Mouse (Mus musculus) embryo, embryonic 11 days (tissue): Measurements from ENCODE around the gene Zdhhc13.

Source experiments
- DNase-seq: peaks from one replicate; pipeline ENCODE4 v3.0.0-alpha.2; 2015

Gene Zdhhc13

DNA sequence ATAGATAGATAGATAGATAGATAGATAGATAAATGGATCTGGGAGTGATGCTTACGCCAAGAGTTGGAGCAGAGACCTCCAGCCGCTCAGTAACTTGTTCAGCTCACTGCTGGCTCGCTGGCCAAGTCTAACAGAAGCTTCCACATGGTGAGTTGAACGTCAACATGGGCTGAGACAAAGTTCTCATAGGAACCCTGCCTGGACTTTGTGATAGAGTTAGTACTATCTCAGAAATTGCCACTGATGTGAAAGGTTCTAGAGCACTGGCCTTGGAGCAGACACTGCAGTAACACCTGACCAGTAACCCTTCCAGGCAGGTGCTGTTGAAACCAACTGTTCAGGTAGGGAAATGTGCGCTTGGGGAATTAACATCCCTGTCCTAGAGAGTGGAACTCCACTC is 54.7 kb downstream of the Zdhhc13 start:
- DNase-seq = no peak

DNA sequence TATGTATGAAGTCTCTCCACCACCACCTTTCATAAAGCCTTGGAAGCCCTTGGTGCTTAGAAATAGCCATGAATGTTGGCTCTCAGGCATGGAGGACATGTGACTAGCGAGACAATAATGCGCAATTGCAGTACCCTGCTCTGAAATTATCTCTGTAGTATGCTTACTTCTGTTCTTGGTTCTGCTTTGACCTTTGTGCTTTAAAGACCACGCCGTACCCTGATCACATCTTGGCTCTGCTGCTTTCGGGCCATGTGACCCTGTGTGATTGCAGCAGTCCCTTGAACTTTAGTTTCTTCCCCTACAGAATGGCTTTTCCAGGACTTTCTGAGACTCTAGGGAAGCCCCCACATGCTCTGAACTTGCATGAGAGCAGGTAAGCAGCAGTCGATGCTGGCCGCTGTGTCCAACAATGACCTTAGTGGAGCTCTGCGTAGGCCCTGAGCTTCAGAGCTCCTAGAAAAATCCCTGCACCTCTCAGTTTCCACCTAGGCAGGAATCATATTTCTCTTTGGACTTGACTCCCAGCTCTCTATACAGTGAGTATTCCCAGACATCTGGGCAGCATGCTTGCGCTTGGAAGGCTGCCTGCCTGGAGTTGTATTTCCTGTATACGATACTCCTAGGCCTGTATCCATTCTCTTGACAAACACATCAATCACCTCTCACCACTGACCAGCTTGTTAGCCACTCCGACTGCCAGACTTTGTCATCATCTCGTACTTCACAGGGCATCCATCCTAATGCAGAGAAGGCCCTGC is 56.6 kb downstream of the Zdhhc13 start:
- peak; percentile 31 for DNase-seq

DNA sequence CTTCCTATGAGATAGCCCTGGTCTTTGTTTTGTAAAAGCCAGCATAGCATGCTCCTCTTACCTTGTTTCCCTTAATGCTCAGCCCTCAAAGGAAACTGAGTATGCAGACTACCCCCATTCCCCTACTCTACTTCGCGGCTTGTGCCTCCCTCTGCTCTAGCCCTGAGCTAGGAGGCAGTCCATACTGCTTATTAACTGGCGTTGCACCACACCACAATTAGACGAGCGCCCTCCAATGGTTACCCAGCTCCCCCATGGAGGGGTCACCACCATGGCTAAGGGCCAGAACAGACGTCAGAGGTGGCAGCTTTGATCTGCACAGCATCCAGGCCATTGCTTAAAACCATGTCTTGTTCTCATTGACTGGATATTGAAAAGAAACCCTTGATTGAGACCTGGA is 58.0 kb downstream of the Zdhhc13 start:
- peak; percentile 11 for DNase-seq

DNA sequence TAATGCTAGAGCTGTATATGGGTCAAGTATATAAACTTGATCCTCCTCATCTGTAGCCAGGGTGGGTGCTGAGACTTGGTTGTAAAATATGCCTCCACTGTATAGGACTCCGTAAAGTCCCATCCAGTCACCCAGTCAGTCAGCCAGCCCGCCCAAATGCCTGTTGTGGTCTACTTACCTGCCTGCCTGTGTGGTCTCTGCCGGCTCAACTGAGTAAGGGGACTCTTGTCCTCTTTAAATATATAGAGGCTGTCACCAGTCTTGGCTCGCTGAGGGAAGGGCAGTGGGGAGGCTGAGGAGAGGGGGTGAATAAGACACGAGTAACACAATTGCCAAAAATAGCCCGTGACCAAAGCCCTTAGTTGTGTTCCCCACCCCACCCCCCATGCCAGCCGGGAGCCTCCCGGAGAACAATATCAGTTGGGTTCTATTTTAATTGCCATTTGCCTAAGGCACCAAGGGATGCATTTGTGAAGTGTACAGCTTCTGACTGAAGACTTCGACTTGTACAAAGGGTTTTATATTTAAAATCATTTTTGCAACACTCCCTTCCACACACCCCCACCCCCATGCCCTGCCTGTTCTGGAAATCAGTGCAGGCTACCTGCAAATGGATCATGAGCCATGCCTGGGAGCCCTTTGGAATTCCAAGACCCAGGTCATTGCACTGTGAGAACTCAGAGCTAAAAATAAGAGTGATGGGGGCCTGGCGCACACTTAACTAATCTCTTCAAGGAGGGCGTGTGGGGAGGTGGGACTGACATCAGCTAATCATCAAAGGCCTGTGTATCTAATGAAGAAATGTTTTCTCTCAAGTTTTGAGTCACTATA is 59.2 kb downstream of the Zdhhc13 start, which contains the start of gene Csrp3:
Gene Csrp3 (minus strand): TSS at position 214 of the 831 bp plus-strand sequence.
- DNase-seq = no peak

DNA sequence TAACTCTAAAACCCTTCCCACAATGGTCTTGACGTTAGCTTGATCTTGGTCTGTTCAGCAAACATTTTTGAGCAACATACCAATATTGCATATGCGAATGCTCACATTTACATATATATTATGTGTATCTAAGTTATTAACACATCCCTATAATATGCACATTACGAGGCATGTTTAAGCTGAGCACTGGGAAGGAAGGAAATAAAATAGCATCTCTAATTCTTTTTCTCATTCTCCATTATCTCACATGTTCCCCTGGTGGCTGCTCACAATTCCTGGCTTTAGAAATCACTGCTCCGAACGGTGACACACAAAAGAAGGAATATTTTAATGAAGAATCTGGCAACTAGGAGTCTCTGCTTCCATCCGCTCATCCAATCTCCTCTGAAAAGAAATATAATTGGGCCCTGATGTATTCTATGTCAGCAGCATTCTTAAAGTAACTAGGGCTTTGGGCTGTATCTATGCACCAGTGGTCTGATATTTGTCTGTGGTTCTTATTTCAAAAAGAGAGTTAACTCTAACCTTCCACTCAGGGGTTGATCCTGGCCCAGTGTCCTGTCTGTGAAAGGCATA is 62.8 kb downstream of the Zdhhc13 start:
- no peak for DNase-seq

DNA sequence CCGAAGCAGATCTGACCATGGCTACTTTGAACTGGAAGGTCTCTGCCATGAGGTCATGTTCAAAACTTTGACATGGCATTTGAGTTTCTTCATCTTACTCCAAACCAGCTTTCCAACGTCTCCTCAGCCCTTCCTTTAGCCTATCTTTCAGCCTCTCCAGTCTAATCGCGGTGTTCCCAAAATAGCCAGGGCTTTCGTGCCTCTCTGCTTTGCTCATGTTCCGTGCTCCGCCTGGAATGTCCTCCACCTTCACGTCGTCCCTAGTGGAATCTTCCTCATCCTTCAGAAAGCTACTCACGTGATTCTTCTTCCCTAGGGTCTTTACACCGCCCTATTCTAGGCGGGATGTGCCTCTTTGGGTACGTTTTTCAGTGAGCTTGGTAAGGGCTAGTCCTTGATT is 64.7 kb downstream of the Zdhhc13 start:
- no peak for DNase-seq

DNA sequence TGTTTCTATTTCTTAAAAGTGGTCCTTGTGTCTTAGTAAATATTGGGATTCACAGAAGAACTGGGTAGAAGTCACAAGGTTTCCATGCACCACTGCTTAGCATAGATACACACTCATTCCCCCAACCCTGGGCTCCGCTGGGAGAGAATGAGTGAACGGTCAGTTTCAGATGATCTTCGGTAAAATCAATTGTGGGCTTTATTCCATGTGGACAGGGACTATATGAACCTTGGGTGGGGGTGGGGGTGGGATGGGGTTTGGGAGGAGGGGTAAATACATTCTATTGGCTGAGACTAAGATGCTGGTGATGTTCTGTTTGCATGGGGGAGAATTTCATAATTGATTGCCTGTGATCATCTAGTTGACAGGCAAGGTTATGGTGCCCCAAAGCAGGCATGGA is 66.7 kb downstream of the Zdhhc13 start:
- no peak for DNase-seq

DNA sequence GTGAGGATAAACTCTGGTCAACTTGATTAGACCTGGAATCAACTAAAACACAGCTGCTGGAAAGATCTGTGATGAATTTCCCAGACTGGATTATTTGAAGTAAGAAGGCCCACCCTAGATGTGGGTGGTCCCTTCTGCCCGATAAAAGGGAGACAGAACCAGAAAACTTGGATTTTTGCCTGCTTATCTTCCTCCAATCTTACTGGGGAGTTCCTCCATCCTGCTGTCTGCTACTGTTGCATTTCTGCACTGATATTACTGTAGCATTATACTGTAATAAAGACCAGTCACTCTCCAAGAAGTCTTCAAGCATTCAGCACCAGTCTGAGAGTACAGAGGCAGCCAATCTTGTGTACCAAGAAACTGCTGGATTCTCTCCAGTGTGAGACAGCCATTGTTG is 69.5 kb downstream of the Zdhhc13 start:
- no peak for DNase-seq

DNA sequence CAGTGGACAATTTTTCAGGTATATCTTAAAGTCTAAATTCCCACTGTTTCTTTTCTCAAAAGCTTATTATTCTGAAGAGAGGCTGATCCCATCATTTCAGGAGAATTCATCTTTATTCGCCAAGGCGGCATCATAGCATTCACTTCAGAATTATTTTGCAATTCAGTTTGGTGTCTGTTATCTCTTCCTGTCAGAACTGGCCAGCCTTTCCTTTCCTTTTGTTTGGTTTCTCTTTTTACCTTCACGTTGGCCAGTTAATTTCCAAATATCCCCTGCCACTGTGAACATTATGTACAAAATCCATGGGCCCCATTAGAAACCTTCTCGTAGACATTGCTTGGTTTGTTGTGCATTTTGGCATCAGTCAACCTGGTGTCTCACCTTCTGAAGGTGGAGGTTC is 70.6 kb downstream of the Zdhhc13 start:
- no peak for DNase-seq

DNA sequence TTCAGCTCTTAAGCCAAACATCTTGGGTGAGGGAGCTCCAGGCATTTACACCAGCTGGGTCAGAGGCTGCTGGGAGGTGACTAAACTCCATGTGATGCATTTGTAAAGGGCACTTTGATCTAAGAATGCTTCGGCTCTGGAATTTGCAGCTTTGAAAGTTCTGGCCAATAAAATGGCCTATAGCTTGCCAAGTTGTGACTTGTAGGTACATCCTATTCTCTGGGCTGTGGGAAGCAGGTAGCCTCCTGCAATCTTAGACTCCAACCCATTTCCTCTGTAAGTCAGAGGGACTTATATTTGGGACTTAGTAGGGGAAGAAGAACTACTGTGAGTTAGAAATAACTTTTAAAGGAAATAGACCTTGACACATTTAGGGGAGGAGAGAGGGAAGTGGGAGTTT is 72.1 kb downstream of the Zdhhc13 start:
- DNase-seq = no peak

DNA sequence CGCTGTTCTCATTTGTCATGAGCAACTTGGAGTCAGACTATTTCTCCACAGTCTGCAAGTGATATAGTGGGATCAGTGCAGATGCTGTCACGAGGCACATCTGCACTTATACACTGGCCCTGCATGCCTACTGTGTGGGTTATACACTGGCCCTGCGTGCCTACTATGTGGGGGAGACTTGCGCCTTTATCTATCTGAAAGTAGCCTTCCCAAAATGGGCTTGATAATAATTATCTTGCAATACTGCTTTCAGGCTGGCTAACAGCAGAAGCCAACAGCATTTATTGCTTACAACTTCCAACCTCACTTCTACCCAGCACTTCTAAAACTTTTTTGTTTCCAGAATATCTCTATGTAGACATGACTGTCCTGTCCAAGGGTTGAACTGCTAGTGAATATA is 73.0 kb downstream of the Zdhhc13 start:
- DNase-seq = no peak

DNA sequence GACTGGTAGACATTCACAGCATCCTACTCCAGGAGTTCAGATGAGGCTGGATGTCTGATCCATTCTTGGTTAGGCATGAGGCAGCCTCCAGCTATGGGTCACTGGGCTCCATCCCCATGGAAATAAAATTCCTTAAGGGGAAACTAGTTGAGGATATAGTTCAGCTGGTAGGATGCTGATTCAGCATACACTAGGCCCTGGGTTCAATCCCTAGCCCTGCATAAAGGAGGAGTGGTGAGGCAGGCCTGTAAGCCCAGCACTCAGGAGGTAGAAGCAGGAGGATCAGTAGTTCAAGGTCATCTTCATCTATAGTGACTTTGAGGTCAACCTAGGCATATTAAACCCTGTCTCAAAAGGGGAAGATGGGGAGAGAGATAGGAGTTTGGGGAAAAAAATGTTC is 75.4 kb downstream of the Zdhhc13 start:
- DNase-seq = no peak

DNA sequence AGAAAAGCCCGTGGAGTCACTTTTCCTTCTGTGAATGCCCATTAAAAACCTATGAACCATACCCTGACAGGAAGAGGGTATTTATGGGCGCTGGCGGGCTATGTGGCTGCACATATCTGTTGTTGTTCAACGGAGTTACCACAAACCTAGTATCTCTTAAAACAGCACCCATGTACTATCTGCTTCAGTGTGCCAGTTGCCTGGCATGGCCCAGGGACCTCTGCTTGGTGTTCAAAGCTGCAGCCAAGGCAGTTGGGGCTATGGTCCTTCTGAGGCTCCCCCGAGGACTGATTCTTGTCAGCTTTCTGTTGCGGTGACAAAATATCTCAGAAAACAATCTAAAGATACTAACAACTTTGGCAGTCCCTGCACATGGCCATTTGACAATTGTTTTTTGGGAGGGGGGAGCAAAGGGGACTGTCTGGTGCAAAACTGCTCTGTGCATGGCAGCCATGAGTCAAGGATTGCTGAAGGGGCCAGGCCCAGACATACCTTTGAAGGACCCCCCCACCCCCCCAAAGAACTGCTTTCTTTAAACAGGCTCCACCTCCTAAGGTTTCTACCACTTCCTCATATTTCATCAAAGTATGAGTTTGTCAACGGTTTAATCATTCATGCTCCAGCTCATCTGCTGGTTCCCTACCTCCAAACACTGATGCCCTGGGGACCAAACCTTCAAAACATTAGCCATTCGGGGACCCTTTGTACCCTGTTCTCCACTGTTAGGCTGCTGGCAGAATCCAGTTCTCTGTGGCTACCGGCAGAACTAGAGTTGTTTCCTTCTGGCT is 76.1 kb downstream of the Zdhhc13 start:
- no peak for DNase-seq

DNA sequence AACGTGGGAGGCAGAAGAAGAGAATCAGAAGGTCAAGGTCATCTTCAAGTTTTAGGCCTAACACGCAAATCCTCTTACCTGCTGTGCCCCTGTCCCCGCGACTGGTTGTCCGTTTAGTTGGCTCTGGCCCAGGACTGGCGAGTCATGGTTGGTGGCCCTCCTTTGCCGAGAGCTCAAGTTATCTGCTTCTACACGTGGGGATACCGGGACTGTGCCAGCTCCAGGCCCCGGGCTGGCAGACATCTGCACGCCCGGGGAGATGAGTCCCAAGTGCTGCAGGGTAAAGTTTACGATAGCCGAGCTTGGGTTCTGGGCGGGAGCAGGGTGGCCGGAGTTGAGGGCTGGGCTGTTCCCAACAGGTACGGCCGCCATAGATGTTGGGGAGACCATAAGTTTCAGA is 78.8 kb downstream of the Zdhhc13 start:
- no peak for DNase-seq

DNA sequence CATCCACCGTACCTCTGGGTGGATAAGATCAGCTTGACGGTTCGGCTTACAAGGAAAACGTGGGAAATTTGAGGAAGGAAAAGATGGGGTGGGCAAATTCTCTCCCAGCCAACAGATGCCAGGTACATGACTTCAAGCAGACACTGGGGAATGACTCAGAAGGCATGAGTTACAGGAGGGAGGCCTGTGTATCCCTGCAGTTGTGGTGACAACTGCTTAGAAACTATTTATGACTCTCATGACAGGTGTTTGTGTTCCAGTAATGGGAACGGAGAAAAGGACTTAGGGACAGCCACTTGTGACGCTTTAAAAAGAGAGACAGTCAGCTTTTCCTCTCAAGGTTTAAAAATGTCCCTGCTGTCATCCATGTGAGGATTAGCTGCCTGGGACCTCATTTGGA is 81.3 kb downstream of the Zdhhc13 start:
- no peak for DNase-seq

DNA sequence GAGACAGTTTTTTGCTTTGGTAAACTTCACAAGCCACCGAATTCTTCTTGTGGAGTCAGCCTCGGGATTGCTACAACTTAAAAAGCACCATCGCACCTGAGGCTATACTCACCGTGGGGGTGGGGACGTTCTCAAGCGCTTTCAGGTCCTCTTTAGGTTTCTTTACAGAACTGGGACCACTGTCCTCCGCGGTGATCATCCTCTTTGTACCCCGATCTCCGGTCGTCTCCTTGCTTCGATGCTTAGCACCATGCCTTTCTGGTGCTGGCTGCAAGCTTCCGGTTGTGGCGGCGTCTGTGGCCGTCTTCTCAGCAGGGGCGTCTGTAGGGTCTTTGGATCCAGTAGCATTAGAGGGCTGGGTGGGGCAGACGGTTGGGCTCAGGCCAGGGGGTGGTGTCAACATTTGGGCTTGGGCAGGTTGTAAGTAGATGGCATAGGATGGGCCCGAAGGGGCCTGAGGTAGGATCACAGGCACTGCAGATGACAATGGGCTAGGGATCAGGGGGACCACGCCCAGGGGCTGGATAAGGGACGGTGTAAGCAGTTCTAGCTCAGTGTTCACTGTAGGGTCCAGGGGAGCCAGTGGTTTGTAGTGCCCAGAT is 81.9 kb downstream of the Zdhhc13 start:
- DNase-seq = no peak

DNA sequence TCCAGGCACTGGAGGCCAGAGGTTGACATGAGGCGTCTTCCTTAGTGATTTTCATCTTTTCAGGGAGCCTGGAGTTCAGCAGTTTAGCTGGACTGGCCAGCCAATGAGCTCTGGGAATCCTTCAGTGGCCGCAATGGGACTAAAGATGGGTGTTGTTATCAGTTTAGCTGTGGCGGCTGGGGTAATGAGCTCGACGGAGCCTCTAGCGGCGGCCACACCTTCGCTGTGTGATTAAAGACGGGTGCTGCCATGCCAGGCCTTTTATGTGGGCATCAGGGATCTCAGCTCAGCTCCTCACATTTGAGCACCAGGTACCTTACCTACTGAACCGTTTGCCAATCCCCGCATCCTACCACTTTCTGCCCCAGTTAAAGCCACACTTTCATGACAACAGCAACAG is 82.5 kb downstream of the Zdhhc13 start:
- DNase-seq = no peak

DNA sequence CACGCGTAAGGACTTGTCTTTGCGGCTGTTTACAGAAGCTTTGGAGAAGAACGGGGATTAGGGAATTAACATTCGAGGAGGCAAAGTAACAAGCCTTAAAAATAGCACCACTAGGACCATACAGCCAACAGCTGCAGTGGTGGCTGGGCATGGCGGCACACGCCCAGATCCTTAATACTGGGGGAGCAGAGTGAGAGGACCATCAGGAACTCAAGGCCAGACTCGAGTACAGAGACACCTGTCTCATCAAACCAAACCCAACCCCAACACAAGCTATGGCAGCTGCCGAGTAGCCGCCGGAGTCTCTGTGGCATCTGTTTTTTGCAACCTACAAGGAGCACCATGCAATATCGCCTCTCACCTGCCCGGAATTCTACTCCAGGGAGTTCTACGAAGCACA is 86.3 kb downstream of the Zdhhc13 start:
- no peak for DNase-seq

DNA sequence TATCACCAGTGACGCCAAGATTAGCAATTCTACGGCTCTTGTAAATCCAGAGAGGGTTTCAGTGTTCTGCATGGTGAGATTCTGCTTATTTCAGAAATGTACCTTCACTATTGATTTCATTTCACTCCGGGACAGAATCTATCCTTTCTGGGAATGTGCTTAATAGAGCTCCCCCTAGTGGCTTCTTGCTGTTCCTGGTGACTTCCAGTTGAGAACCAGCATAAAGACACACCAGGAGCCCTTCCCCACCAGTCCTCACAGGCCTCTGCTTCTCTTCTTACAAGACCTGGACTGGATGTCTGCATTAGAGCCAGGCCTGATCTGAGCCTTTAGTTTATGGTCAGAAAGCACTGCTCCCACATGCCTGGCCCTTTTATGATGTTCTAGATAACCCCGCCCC is 87.7 kb downstream of the Zdhhc13 start:
- peak; percentile 78 for DNase-seq
